Mouse (Mus musculus) myocyte (in vitro differentiated cells): ENCODE data around the gene Fgf12. TPM values are rescaled to one million over a fixed set of nuclear protein-coding genes. Genes with fewer than 3 reads are reported as not detected.

Experiments
- H3K27me3 ChIP-seq: one replicate; pipeline ENCODE4 v1.6.1; 2011; ENCODE audit not compliant: control insufficient read depth, insufficient read depth, insufficient read length
- H3K36me3 ChIP-seq: one replicate; pipeline ENCODE4 v1.6.1; 2011; ENCODE audit not compliant: control insufficient read depth, insufficient read depth
- H3K4me2 ChIP-seq: one replicate; pipeline ENCODE4 v1.6.1; 2011; ENCODE audit warnings: low read depth, control low read depth
- H3K4me3 ChIP-seq: one replicate; pipeline ENCODE4 v1.5.1; 2011; ENCODE audit warnings: mild to moderate bottlenecking, control low read depth, moderate library complexity
- H3K79me2 ChIP-seq: one replicate; pipeline ENCODE4 v1.6.1; 2011; ENCODE audit not compliant: control insufficient read depth, insufficient read depth
- H3ac ChIP-seq: one replicate; pipeline ENCODE4 v1.6.1; 2011; ENCODE audit not compliant: control insufficient read depth, insufficient read length
- CEBPB ChIP-seq: IDR thresholded peaks from 2 replicates; pipeline ENCODE4 v1.6.1; 2011; ENCODE audit warnings: mild to moderate bottlenecking, moderate library complexity; ENCODE audit not compliant: poor library complexity, insufficient read depth, severe bottlenecking
- E2F4 ChIP-seq: IDR thresholded peaks from one replicate; pipeline ENCODE4 v1.6.1; 2011; ENCODE audit warnings: mild to moderate bottlenecking, control low read depth, moderate library complexity; ENCODE audit not compliant: insufficient read depth
- MAX ChIP-seq: IDR thresholded peaks from one replicate; pipeline ENCODE4 v1.6.1; 2011; ENCODE audit warnings: low read depth, mild to moderate bottlenecking, control low read depth
- MYOD1 ChIP-seq, 3 experiments: IDR thresholded peaks; one replicate each; pipeline ENCODE4 v1.6.1; 2011; ENCODE audit warnings: control low read depth in 2 of 3, low read depth in 2 of 3, mild to moderate bottlenecking in 2 of 3, moderate library complexity in 1 of 3; ENCODE audit not compliant: insufficient read length in 2 of 3, control insufficient read depth in 1 of 3
- MYOG ChIP-seq, 3 experiments: IDR thresholded peaks; one replicate each; pipeline ENCODE4 v1.6.1; 2011; ENCODE audit warnings: control low read depth in 2 of 3, low read depth in 2 of 3, mild to moderate bottlenecking in 2 of 3; ENCODE audit not compliant: insufficient read length in 2 of 3, control insufficient read depth in 1 of 3, insufficient read depth in 1 of 3
- POLR2A ChIP-seq: IDR thresholded peaks from one replicate; pipeline ENCODE4 v1.6.1; 2011; ENCODE audit warnings: low read depth, mild to moderate bottlenecking, control low read depth, moderate library complexity; ENCODE audit not compliant: insufficient read length
- POLR2AphosphoS2 ChIP-seq: IDR thresholded peaks from one replicate; pipeline ENCODE4 v1.6.1; 2011; ENCODE audit warnings: low read depth, control low read depth; ENCODE audit not compliant: insufficient read length
- REST ChIP-seq: IDR thresholded peaks from one replicate; pipeline ENCODE4 v1.6.1; 2011; ENCODE audit warnings: mild to moderate bottlenecking, control low read depth, moderate library complexity; ENCODE audit not compliant: insufficient read depth, insufficient read length
- SRF ChIP-seq: IDR thresholded peaks from one replicate; pipeline ENCODE4 v1.6.1; 2011; ENCODE audit warnings: low read depth; ENCODE audit not compliant: control insufficient read depth, insufficient read length
- TCF12 ChIP-seq: IDR thresholded peaks from one replicate; pipeline ENCODE4 v1.6.1; 2011; ENCODE audit warnings: mild to moderate bottlenecking, control low read depth; ENCODE audit not compliant: poor library complexity, insufficient read depth, severe bottlenecking
- TCF3 ChIP-seq: IDR thresholded peaks from one replicate; pipeline ENCODE4 v1.6.1; 2011; ENCODE audit warnings: low read depth, control low read depth; ENCODE audit not compliant: insufficient read length
- USF1 ChIP-seq: IDR thresholded peaks from one replicate; pipeline ENCODE4 v1.6.1; 2011; ENCODE audit warnings: low read depth, mild to moderate bottlenecking, control low read depth, moderate library complexity
- polyA plus RNA-seq: library from polyadenylated mRNA; unstranded; fragments of >200 nt; fragmentation: generic; extraction: Trizol; gene quantifications from one replicate; pipeline ENCODE4 v1.2.1, GENCODE M21; 2012; ENCODE audit warnings: missing spikeins

Gene Fgf12
- polyA plus RNA-seq, 1 experiment = not detected

GRCm38 (mm10) chr16:28446334-28447113, 306.3 kb downstream of the Fgf12 start:
- no peak overlapping the region for H3K4me2 ChIP-seq
- no peaks in the 10 kb centered on the region for H3K27me3 ChIP-seq
- H3K79me2 ChIP-seq = no peaks in the 10 kb centered on the region
- H3K4me3 ChIP-seq = no peak overlapping the region
- no peak overlapping the region for H3ac ChIP-seq
- TF ChIP-seq E2F4 = no peak
- no peak for TF ChIP-seq MYOG (IDR thresholded peaks at IDR 0.05; ENCODE audit: control insufficient read depth in 1 of 3, insufficient read depth in 1 of 3, insufficient read length in 2 of 3, low read depth in 2 of 3)
- no peak for TF ChIP-seq MAX
- TF ChIP-seq POLR2AphosphoS2 = no peak
- no peak for TF ChIP-seq POLR2A
- no peak for TF ChIP-seq CEBPB
- no peaks in the 10 kb centered on the region for H3K36me3 ChIP-seq

- no peak overlapping the region for H3K4me3 ChIP-seq
- no peak for TF ChIP-seq POLR2A
- TF ChIP-seq REST = no peak
- TF ChIP-seq MAX = no peak
- no peak for TF ChIP-seq MYOG (IDR thresholded peaks at IDR 0.05; ENCODE audit: control insufficient read depth in 1 of 3, insufficient read depth in 1 of 3, insufficient read length in 2 of 3, low read depth in 2 of 3)
- no peak for TF ChIP-seq POLR2AphosphoS2
- TF ChIP-seq MYOD1 (IDR thresholded peaks at IDR 0.05; ENCODE audit: control insufficient read depth in 1 of 3, insufficient read length in 2 of 3, low read depth in 2 of 3) = no peak
- no peak for TF ChIP-seq CEBPB
- TF ChIP-seq USF1 = no peak
- no peak for TF ChIP-seq TCF12
- H3K36me3 ChIP-seq = no peaks in the 10 kb centered on the region
- H3K79me2 ChIP-seq = no peaks in the 10 kb centered on the region
- H3K4me2 ChIP-seq = no peak overlapping the region
- H3K27me3 ChIP-seq = no peaks in the 10 kb centered on the region
- no peak overlapping the region for H3ac ChIP-seq
Observed at GRCm38 (mm10) chr16:28445800-28446333, 307.0 kb downstream of the Fgf12 start.

GRCm38 (mm10) chr16:28444993-28445799, 307.7 kb downstream of the Fgf12 start:
- Histone ChIP-seq H3ac (no peak overlapping the region), H3K4me2 (no peak overlapping the region), H3K36me3 (no peaks in the 10 kb centered on the region), H3K27me3 (no peaks in the 10 kb centered on the region), H3K79me2 (no peaks in the 10 kb centered on the region), H3K4me3 (no peak overlapping the region)
- TF ChIP-seq POLR2A (no peak), MYOD1 (IDR thresholded peaks at IDR 0.05; ENCODE audit: control insufficient read depth in 1 of 3, insufficient read length in 2 of 3, low read depth in 2 of 3) (no peak), TCF3 (no peak), USF1 (no peak), REST (no peak), MYOG (IDR thresholded peaks at IDR 0.05; ENCODE audit: control insufficient read depth in 1 of 3, insufficient read depth in 1 of 3, insufficient read length in 2 of 3, low read depth in 2 of 3) (no peak), MAX (no peak), E2F4 (no peak), SRF (no peak), TCF12 (no peak), CEBPB (no peak), POLR2AphosphoS2 (no peak)

GRCm38 (mm10) chr16:28421617-28422016, 331.3 kb downstream of the Fgf12 start:
- no peaks in the 10 kb centered on the region for H3K36me3 ChIP-seq
- TF ChIP-seq TCF3 (no peak), USF1 (no peak), TCF12 (no peak), E2F4 (no peak), SRF (no peak), MAX (no peak), MYOG (IDR thresholded peaks at IDR 0.05; ENCODE audit: control insufficient read depth in 1 of 3, insufficient read depth in 1 of 3, insufficient read length in 2 of 3, low read depth in 2 of 3) (no peak)
- no peak overlapping the region for H3K4me2 ChIP-seq
- H3K4me3 ChIP-seq = no peak overlapping the region
- H3ac ChIP-seq = no peak overlapping the region
- no peaks in the 10 kb centered on the region for H3K79me2 ChIP-seq
- H3K27me3 ChIP-seq = no peaks in the 10 kb centered on the region
